Mouse (Mus musculus) gastrocnemius, postnatal 14 days (tissue): ENCODE results near the gene Clstn2. TPM values are rescaled to one million over a fixed set of nuclear protein-coding genes. Genes with fewer than 3 reads are reported as not detected.

Experiments
- DNase-seq: peaks from one replicate; pipeline ENCODE4 v3.0.0; 2021; ENCODE audit warnings: mixed read lengths
- intact Hi-C: fragments of 180-260 bp; cut with DNase I; formaldehyde crosslinking; loops from one replicate; pipeline ENCODE4 v1.15.1; 2025; ENCODE audit warnings: low total_unique reads
- total RNA-seq, 2 experiments: library from RNA; stranded (reverse); gene quantifications; 2 replicates each; pipeline ENCODE4 v1.2.3; 2021

The Clstn2 gene
- total RNA-seq, 2 experiments from 2014 or later = 2.6 to 2.7 TPM

- no peak for DNase-seq
- intact Hi-C loops = no loop called here
Measured at GRCm38 (mm10) chr9:97699020-97699419, 334.0 kb downstream of the Clstn2 start.

DNA sequence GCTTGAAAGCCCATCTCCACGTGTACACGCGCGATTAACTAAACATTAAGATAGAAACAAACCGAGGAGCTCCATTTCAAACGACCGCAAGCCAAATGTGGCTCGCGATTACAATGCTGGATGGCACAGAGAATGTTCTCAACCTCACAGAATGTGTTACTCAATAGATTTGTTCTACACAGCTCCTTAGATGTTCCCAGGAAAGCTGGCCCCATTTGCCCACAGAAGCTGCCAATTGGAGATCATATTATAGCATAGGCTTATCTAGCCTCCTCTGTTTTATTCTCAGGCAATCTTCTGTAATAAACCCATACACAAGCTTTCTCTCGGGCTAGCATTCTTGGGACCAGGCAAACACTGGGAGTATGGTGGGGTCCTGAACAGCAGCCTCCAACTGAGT is 334.9 kb downstream of the Clstn2 start:
- intact Hi-C loops = no loop called here
- DNase-seq = no peak

GRCm38 (mm10) chr9:97696655-97697235 is 336.2 kb downstream of the Clstn2 start:
- intact Hi-C loops = no loop called here
- no peak for DNase-seq

DNA sequence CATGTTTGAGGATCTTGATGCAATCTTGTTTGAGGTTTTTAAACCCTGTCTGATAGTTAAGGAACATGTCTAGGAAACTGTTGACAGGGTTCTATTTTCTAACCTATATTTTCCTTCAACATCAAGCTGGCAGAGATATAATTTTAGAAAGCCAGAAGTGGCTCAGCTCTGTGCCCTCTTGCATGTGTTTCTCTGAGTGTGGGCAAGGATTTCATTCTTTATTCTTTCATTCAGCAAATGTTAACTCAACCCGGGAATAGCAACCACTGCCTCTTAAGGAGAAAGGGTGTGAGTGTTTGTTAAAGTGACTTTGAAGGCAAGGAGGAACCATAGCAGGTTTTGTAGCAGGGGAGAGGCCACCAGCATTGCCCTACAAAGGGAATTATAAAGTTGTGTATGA is 337.7 kb downstream of the Clstn2 start:
- intact Hi-C loops = no loop called here
- DNase-seq = no peak

- no peak for DNase-seq
- intact Hi-C loops = no loop called here
Measured at GRCm38 (mm10) chr9:97686826-97687425, 346.1 kb downstream of the Clstn2 start.

DNA sequence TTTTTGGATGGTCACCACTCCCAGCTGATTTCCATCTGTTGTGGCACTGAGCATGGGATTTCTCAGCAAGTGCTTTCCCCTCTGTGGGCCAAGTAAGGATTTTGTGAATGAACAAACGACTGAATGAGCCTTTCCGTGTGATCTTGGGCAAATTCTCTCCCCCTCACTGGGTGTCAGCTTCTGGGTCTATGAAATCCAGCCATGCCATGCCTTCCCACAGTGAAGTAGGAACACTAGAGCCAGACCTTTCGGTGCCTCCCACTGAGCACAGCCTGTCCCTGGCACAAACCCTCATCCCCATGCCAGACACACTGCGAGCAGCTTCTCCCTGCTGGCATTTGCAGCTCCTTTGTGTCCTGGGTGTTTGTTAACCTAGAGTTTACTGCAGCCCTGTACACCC is 347.3 kb downstream of the Clstn2 start:
- intact Hi-C loops = no loop called here
- peak; percentile 7 for DNase-seq

GRCm38 (mm10) chr9:97679878-97680277 is 353.1 kb downstream of the Clstn2 start:
- DNase-seq = no peak
- intact Hi-C loops = no loop called here

DNA sequence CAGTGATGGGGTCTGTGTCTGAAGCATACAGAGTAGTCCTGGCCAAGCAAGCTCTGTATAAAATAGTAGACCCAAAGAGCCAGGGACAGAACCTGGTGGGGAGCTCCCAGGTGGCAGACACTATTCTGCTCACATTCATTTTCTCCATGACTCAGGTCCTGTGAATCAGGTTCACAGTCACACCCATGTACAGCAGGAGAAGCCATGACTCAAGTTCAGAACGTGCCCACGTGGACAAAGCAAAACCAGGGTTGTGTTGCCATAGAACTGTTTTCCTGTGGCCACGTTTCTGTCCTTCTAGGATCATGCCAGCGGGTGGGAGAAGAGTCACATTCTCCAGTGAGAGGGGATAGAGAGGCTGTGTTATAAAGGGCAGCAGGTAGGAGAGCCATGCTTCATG is 353.9 kb downstream of the Clstn2 start:
- no peak for DNase-seq
- intact Hi-C loops = no loop called here

DNA sequence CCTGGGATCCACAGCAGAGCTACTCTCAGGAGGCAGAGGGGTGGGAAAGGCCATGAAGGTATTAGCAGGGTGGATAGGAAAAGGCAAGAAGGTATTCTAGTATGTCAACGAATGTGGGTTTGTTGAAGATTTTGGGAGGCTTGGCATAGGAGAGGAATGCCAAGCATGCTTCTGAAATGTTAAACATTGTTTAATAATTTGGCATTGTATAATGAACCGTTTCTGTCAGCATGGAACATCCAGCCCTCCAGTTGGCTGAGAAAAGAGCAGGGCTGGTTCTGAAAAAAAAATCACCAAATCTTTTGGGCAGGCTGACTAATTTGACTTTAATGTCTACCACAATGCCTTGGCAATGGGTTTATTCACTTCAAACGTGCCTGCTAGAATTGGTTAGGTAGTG is 355.9 kb downstream of the Clstn2 start:
- no peak for DNase-seq
- intact Hi-C loops = no loop called here

GRCm38 (mm10) chr9:97672681-97673080 is 360.3 kb downstream of the Clstn2 start:
- no peak for DNase-seq
- intact Hi-C loops = no loop called here

DNA sequence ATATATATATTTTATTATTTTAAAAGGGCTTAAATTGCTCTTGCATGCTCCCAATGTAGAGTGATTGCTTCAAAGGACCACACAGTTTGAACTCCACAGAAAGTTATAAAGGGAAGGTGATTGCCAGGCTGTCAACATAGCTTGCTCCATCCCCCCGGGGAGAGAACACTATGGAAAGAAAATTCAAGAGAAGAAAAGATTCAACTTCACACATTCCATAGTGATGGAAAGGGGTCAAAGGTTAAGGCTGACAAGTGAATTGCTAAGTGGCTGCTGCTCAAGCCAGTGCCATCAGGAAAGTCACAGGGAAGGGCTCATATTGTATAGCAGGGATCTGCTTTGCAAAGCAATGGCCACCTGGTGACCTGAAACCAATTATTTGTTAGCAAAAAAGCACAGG is 360.8 kb downstream of the Clstn2 start:
- intact Hi-C loops = no loop called here
- no peak for DNase-seq

GRCm38 (mm10) chr9:97670666-97671065 is 362.3 kb downstream of the Clstn2 start:
- intact Hi-C loops = no loop called here

DNA sequence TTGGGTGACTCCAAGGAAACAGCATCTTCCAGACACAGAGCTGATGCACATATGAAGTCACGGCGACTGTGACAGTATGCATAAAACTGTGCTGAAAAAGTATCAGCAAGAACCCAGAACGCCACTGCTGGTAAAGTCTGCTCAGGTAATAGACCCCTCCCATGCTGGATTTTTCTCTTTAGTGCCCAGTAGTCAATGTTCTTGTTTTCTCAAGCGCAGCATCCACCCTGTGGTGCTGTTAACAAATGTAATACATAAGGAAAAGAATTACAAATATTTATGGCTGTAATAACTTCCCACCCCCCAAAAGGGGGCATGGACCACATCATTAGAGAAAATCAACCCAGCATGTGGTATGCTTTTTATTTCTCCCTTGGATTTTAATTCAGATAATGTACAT is 372.0 kb downstream of the Clstn2 start:
- intact Hi-C loops = no loop called here
- DNase-seq = no peak

More at GRCm38 (mm10) chr9:97670666-97671065, 362.3 kb downstream of the Clstn2 start:
- DNase-seq = no peak

GRCm38 (mm10) chr9:97658736-97659135 is 374.2 kb downstream of the Clstn2 start:
- no peak for DNase-seq
- intact Hi-C loops = no loop called here

DNA sequence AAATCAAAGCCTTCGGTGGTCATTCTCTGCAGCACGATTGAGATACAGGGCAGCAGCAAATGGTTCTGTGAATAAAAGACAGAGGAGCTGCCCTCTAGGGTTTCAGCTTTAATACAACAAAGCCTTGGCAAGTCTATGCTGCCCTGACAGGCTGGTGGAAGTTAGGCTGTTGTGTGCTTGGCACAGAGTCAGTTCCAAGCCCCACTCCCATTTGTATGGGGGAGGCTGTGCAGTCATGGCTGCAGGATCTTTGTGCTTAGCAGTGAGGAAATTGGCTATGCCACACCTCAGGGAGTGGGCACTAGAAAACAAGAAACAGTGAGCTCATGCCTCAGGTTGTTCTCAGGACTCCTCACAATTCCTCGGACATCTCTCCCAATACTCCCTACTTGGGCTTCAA is 384.6 kb downstream of the Clstn2 start:
- no peak for DNase-seq

DNA sequence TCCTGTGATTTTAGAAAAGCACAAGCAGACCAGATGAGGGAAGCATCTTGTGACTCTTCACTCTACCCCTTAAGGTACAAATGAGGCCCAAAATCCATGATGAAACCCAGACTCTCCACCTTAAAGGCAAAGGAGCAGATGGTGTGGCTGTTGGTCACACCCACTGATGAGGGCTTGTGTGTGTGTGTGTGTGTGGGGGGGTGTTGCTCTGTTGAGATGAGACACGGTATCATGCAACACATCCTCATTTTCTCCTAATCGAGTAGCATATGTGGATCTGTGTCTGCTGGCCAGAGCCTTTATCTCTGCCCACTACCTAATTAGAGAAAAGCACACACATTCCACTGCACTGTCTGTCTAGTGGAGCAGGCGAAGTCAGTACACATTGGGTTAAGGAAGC is 387.2 kb downstream of the Clstn2 start:
- intact Hi-C loops = no loop called here
- no peak for DNase-seq

More for the DNA sequence above, 384.6 kb downstream of the Clstn2 start:
- intact Hi-C loops = no loop called here

- no peak for DNase-seq
- intact Hi-C loops = no loop called here
Measured at GRCm38 (mm10) chr9:97642396-97642795, 390.6 kb downstream of the Clstn2 start.

GRCm38 (mm10) chr9:97639967-97640549 is 392.9 kb downstream of the Clstn2 start:
- DNase-seq = no peak
- intact Hi-C loops = no loop called here

GRCm38 (mm10) chr9:97638683-97639354 is 394.2 kb downstream of the Clstn2 start:
- peak; percentile 15 for DNase-seq
- intact Hi-C loops = no loop called here

- DNase-seq = no peak
- intact Hi-C loops = no loop called here
Measured at GRCm38 (mm10) chr9:97635351-97635750, 397.6 kb downstream of the Clstn2 start.

DNA sequence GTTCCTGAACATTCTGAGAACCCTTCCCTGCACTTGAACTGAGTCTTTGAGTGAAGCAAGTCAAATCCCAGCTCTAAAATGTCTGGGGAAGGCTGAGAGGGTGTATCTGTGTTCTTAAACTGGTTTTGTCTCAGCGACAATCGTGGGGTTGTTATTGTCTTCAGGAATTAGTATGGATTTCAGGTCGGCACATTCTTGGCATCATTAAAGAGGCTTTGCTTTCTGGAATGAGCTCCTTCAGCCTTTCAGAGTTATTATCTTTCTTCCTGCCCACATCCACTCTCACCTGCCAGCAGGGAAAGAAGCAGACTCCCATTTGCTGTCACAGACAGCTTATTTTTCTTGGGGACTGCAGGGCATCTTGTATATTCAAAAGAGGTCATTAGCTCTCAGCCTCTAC is 398.1 kb downstream of the Clstn2 start:
- no peak for DNase-seq
- intact Hi-C loops = no loop called here
